Mouse (Mus musculus) forebrain, embryonic 12.5 days (tissue): ENCODE data around the gene C1qtnf6. TPM values are rescaled to one million over a fixed set of nuclear protein-coding genes. Genes with fewer than 3 reads are reported as not detected.

Experiments
- ATAC-seq: fragments of 200-750 bp; cut with Nextera tagmentation; 2 replicates; pipeline ENCODE4 v1.8.0; 2017; ENCODE audit warnings: moderate TSS enrichment; ENCODE audit not compliant: low FRiP score
- H3K27ac ChIP-seq: fragments of 300-500 bp; sonication (generic); 2 replicates; pipeline ENCODE4 v1.5.1; 2016; ENCODE audit warnings: mild to moderate bottlenecking
- H3K27me3 ChIP-seq: fragments of 300-500 bp; sonication (generic); 2 replicates; pipeline ENCODE4 v1.6.1; 2016; ENCODE audit warnings: mild to moderate bottlenecking
- H3K36me3 ChIP-seq: fragments of 300-500 bp; sonication (generic); replicated peaks from 2 replicates; pipeline ENCODE4 v1.6.1; 2016; ENCODE audit warnings: mild to moderate bottlenecking
- H3K4me1 ChIP-seq: fragments of 300-500 bp; sonication (generic); 2 replicates; pipeline ENCODE4 v1.6.1; 2016
- H3K4me2 ChIP-seq: fragments of 300-500 bp; sonication (generic); 2 replicates; pipeline ENCODE4 v1.6.1; 2016; ENCODE audit warnings: mild to moderate bottlenecking, moderate library complexity
- H3K4me3 ChIP-seq: fragments of 300-500 bp; sonication (generic); replicated peaks from 2 replicates; pipeline ENCODE4 v1.5.1; 2016; ENCODE audit warnings: mild to moderate bottlenecking
- H3K9ac ChIP-seq: fragments of 300-500 bp; sonication (generic); 2 replicates; pipeline ENCODE4 v1.6.1; 2016; ENCODE audit warnings: mild to moderate bottlenecking
- H3K9me3 ChIP-seq: fragments of 300-500 bp; sonication (generic); 2 replicates; pipeline ENCODE4 v1.6.1; 2016
- WGBS: fragments of 180-500 bp; shearing (Covaris S2); methylation state at CpG from one replicate; pipeline ENCODE4 v1.1.7; 2016; 5-methylcytosine and 5-hydroxymethylcytosine counted together
- polyA plus RNA-seq: library from polyadenylated mRNA; unstranded; fragments of >200 nt; fragmentation: Nextera tagmentation; extraction: Ambion mirVana; gene quantifications from 2 replicates; pipeline ENCODE4 v1.2.1, GENCODE M21; 2016

Gene C1qtnf6
- polyA plus RNA-seq, 1 experiment from 2014 or later, result 7.6 TPM

DNA sequence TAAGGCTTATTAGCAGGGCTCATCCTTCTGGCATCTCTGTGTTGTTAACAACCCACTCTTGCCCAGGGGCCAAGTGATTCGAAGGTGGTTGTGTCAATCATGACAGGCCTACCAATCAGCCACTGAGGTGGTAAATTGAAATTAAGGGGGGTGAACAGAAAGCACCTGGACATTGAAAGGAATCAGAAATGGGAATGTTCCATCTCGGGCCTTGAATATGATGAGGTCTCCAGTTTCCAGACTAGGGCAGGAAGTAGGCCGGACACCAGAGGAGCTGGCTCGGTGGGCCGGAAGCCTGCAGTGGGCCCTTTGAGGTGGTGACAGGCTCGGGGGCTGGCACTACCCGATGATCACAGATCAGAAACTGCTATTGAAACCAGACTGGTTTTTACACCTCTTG is 3.2 kb downstream of the C1qtnf6 start:
- peaks cover 27% of the 10 kb centered on the region for H3K4me1 ChIP-seq
- no peak overlapping the region for H3K9ac ChIP-seq
- no peaks in the 10 kb centered on the region for H3K36me3 ChIP-seq
- H3K4me3 ChIP-seq, result no peak overlapping the region
- H3K27me3 ChIP-seq, result peaks cover 17% of the 10 kb centered on the region
- H3K9me3 ChIP-seq, result no peaks in the 10 kb centered on the region
- no peak overlapping the region for H3K27ac ChIP-seq
- no peak for ATAC-seq
- H3K4me2 ChIP-seq, result no peak overlapping the region
- 85% methylated on average over 7 of the region's 7 CpGs for WGBS

DNA sequence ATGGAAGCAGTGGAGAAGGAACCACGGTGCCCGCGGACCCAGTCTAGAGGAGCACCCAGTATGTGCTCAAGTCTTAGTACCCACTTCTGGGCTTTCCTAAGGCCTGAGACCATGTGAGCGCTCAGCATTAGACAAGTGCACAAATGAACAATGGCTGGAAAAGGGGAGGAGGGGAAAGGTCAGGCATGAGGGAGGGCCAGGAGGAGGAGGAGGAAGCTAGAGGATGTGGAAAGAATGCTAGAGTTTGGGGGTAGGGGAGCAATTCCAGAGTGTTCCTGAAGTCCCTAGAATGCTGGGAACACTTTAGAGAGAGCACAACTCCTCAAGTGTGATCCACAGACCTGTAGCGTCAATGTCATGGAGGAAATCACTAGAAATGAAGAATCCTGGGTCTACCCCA is 7.1 kb downstream of the C1qtnf6 start:
- Histone ChIP-seq H3K36me3 (no peaks in the 10 kb centered on the region), H3K4me1 (peaks cover 6% of the 10 kb centered on the region), H3K9me3 (no peaks in the 10 kb centered on the region), H3K27ac (no peak overlapping the region), H3K4me3 (no peak overlapping the region), H3K27me3 (no peaks in the 10 kb centered on the region), H3K4me2 (no peak overlapping the region), H3K9ac (no peak overlapping the region)
- 80% methylated on average over 5 of the region's 5 CpGs for WGBS
- no peak for ATAC-seq

DNA sequence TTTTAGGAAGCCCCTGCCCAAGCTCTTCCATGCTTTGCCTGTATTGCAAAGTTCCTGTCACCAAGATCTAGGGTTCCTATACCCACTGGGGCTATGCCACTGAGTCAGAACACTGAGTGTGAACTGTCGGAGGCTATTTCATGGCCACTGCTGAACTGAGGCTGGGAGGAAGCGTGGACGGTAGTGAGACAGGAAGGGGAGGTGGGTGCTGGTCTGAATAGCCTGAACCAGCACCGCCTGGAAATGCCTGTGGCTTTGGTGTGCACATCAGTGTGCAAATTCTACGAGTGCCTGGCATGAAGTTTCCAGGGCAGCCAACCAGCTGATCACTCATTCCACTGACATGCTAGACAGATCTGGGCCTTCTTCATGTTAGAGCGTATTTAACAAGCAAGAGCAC is 9.3 kb downstream of the C1qtnf6 start:
- WGBS, result 84% methylated on average over 6 of the region's 6 CpGs
- Histone ChIP-seq H3K27me3 (no peaks in the 10 kb centered on the region), H3K9me3 (no peaks in the 10 kb centered on the region), H3K9ac (no peak overlapping the region), H3K4me3 (no peak overlapping the region), H3K4me2 (no peak overlapping the region), H3K36me3 (no peaks in the 10 kb centered on the region), H3K27ac (no peak overlapping the region), H3K4me1 (no peaks in the 10 kb centered on the region)
- no peak for ATAC-seq

DNA sequence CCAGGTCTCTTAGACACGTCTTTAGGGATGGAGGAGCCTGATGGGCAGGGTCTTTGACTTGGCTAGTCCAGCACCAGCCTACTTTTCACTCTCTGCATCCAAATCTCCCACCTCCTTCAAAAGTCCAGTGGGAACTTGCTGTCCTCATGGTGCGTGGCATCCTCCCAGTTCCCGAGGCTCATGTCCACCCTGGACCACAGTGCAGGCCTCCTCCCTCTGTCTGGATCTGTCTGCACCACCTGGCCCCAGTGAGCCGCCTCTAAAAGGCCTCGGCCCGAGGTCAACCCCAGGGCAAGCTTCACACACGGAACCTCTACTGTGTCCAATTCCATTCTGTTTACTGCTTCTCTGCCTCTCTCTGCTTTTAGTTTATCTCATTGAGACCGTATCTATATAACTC is 9.9 kb downstream of the C1qtnf6 start:
- ATAC-seq, result no peak
- Histone ChIP-seq H3K36me3 (no peaks in the 10 kb centered on the region), H3K4me3 (no peak overlapping the region), H3K9me3 (no peaks in the 10 kb centered on the region), H3K9ac (no peak overlapping the region), H3K4me2 (no peak overlapping the region), H3K27me3 (no peaks in the 10 kb centered on the region), H3K27ac (no peak overlapping the region), H3K4me1 (no peaks in the 10 kb centered on the region)
- WGBS, result 75% methylated on average over 8 of the region's 8 CpGs

DNA sequence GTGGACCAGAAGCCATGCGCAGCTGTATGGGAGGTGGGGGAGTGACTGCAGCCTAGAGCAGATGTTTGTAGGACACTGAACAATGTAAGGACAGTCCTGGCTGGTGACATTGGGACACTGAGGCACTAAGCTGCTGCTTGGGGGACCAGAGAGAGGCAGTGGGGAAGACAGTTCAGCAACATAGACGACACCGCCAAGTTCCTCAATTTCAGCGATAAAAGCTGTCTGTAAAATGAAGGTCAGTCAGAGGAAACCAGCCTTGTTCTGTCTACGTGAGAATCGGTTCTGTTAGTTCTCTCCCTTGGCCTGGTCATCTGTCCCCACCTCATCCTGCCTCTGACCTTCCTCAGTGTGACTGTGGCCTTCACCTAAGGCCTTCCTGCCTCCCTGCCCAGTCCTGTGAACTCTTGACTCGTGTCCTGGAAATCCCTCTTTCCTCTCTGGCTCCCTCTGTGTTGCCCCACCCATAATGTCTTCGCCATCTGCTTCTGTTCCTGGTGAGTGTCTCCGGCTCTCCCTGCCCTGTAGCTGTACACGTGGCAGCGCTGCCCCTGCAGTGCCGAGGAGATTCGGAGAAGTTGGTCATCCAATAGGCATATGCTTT is 11.0 kb downstream of the C1qtnf6 start:
- Histone ChIP-seq H3K9me3 (no peaks in the 10 kb centered on the region), H3K4me1 (no peaks in the 10 kb centered on the region), H3K27me3 (no peaks in the 10 kb centered on the region), H3K4me2 (no peak overlapping the region), H3K27ac (no peak overlapping the region), H3K9ac (no peak overlapping the region), H3K4me3 (no peak overlapping the region), H3K36me3 (no peaks in the 10 kb centered on the region)
- 76% methylated on average over 13 of the region's 13 CpGs for WGBS
- no peak for ATAC-seq

DNA sequence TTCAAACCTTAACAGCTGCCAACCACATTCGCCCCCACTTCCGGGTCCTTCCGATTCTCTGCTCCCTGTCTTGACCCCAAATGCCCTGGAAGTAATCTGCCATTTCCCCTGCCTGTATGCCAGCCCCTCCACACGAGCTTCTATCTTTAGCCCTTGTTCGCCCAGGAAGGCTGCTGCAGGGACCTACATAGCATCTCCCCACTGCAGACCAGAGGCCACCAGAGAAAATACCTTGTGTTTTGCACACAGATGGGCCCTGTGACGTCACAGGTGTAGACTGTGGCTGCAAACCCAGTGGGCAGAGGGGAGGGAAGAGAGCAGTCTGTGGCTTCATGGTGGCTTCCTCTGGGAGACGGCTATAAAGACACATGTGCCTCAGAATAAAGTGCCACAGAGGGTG is 13.0 kb downstream of the C1qtnf6 start:
- WGBS, result 69% methylated on average over 7 of the region's 7 CpGs
- Histone ChIP-seq H3K27me3 (no peaks in the 10 kb centered on the region), H3K4me2 (no peak overlapping the region), H3K4me3 (no peak overlapping the region), H3K4me1 (no peaks in the 10 kb centered on the region), H3K9me3 (no peaks in the 10 kb centered on the region), H3K9ac (no peak overlapping the region), H3K36me3 (no peaks in the 10 kb centered on the region), H3K27ac (no peak overlapping the region)
- no peak for ATAC-seq

DNA sequence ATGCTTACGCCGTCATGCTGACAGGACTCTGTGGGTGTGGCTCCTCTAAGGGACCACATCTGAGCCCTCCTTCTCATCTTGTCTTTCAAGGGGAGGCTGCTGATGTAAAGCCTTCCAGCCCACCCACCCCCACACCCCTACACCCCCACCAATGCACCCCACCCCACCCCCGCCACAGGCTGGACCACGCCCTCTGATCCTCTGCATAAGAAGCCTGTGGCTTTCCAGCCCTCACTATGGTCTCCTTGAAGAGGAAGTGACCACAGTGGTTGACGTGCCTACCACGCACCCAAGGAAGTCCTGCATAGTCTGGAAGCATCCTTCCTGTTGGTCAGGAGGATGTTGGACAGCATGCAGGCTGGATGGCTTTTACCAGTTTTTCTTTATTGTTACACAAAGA is 15.5 kb downstream of the C1qtnf6 start:
- H3K4me1 ChIP-seq, result no peaks in the 10 kb centered on the region
- no peaks in the 10 kb centered on the region for H3K9me3 ChIP-seq
- 77% methylated on average over 6 of the region's 6 CpGs for WGBS
- no peak overlapping the region for H3K4me2 ChIP-seq
- no peak overlapping the region for H3K27ac ChIP-seq
- no peak overlapping the region for H3K9ac ChIP-seq
- no peak for ATAC-seq
- H3K36me3 ChIP-seq, result no peaks in the 10 kb centered on the region
- H3K27me3 ChIP-seq, result no peaks in the 10 kb centered on the region
- H3K4me3 ChIP-seq, result no peak overlapping the region

DNA sequence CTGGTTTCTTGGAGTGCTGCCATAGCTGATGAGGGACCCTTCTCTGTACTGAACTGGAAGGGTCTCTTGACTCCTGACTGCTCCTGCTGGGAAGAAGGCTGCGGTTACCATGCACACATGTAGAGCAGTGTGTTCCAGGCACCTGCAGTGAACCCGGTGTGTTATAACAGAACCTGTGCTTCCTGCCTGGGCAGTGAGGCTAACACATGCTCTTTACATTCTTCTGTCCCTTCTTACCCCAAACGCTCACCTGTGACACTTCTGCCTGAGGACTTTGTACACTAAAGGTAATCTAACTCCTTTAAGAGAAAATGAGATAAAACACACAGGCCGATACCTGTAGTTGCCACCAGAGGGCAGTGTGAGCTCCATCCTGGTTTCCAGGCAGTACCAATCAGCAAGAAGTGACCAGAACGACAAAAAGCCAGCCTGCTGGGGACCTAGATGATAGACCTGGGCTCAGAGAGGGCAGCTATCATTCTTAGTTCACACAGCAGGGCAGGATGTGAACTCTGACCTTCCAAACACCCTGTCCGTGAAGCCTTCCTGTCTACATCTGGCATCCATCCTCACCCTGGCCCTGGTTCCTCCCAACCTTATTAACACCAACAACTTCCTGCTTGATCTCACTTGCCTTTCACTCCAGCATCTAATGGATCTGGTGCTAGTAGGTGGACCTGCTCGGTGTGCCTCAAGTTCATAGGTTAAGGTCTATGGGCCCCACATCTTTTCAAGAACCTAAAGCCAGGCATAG is 16.6 kb downstream of the C1qtnf6 start:
- Histone ChIP-seq H3K36me3 (no peaks in the 10 kb centered on the region), H3K4me3 (no peak overlapping the region), H3K4me2 (no peak overlapping the region), H3K27ac (no peak overlapping the region), H3K27me3 (no peaks in the 10 kb centered on the region), H3K9ac (no peak overlapping the region), H3K4me1 (peaks cover 7% of the 10 kb centered on the region), H3K9me3 (no peaks in the 10 kb centered on the region)
- peak; percentile 55; the same call in 1 of the 2 replicates for ATAC-seq
- WGBS, result 32% methylated on average over 7 of the region's 7 CpGs

DNA sequence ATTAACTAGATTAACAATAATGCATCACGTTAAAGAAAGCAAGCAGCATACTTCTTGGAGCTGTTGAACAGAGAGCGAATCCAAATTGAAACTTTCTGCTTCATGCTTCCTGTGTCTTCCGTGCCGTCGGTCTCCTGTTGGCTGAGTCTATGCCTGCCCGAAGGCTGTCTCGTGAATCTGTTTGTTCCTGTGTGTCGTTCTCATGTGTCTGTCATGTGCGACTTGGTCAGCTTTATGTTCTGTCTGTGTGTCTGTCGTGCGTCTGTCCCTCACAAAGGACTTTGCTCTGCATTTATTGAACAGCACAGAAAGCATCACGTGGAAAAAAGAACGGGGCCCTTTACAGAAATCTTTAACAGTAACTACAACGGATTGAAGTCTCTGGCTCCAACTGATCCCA is 18.2 kb downstream of the C1qtnf6 start:
- H3K9ac ChIP-seq, result no peak overlapping the region
- no peaks in the 10 kb centered on the region for H3K9me3 ChIP-seq
- WGBS, result 88% methylated on average over 14 of the region's 14 CpGs
- H3K36me3 ChIP-seq, result no peaks in the 10 kb centered on the region
- ATAC-seq, result no peak
- H3K4me2 ChIP-seq, result no peak overlapping the region
- H3K4me3 ChIP-seq, result no peak overlapping the region
- H3K27me3 ChIP-seq, result no peaks in the 10 kb centered on the region
- no peak overlapping the region for H3K27ac ChIP-seq
- H3K4me1 ChIP-seq, result peaks cover 7% of the 10 kb centered on the region

DNA sequence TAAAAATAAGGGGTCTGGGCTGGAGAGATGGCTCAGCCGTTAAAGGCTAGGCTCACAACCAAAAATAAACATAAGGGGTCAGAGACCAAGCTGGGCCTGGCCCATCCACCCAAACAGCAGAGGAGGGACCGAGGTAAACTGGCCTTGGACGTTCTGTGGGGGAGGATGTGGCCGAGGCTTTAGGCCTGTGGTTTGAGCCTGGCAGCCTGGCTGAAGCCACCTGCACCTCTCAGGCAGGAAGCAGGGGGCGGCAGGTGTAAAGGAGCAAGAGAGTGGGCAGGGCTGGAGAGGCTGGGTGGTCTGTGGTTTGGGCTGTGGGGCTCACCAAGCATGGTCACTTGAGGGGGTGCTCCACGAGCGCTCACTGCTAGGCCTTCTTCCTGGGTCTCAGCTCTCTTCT is 19.3 kb downstream of the C1qtnf6 start:
- H3K9ac ChIP-seq, result no peak overlapping the region
- ATAC-seq, result no peak
- no peaks in the 10 kb centered on the region for H3K27me3 ChIP-seq
- 88% methylated on average over 7 of the region's 7 CpGs for WGBS
- no peak overlapping the region for H3K4me2 ChIP-seq
- H3K36me3 ChIP-seq, result no peaks in the 10 kb centered on the region
- no peak overlapping the region for H3K4me3 ChIP-seq
- H3K27ac ChIP-seq, result no peak overlapping the region
- H3K9me3 ChIP-seq, result no peaks in the 10 kb centered on the region
- peaks cover 7% of the 10 kb centered on the region for H3K4me1 ChIP-seq

DNA sequence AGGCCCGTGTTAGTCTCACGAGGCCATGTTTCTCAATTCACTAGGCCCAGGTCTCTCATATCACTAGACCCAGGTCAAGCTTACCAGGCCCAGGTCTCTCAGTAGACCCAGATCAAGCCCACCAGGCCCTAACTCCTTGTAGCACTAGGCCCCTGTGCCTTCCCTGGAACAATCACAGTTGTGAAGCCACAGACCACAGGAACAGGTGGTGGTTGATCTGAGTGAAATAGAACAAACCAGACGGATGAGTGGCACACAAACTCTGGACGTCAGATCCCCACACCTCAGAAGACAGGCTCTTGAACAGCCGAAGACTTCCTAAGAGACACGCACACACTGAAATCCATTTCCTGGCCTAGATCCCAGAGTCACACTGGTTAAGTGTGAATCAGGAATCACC is 20.5 kb downstream of the C1qtnf6 start:
- Histone ChIP-seq H3K4me3 (no peak overlapping the region), H3K4me2 (no peak overlapping the region), H3K9ac (no peak overlapping the region), H3K27ac (no peak overlapping the region), H3K4me1 (peaks cover 7% of the 10 kb centered on the region), H3K27me3 (no peaks in the 10 kb centered on the region), H3K9me3 (no peaks in the 10 kb centered on the region), H3K36me3 (no peaks in the 10 kb centered on the region)
- 91% methylated on average over 6 of the region's 6 CpGs for WGBS
- no peak for ATAC-seq

DNA sequence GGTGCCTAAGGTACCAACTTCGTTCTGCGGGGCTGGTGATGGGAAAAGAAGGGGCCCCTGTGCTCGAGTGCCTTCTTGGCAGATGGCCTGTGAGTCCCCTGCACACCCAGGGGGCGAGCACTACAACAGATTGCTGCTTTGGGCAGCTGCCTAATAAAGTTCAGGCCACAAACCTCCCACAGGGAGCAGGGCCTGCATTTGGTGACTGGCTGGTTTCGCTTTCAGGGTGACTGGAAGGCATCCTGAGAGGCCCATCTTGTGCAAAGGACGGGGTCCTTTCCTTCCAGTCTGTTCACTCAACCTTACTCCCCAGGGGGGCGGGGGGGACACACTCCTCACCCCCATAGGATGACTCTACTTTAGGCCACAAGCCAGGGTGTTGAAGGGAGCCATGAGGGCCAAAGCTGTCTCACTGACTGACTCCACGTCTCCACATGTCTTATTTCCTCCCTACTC is 21.1 kb downstream of the C1qtnf6 start:
- H3K27me3 ChIP-seq, result no peaks in the 10 kb centered on the region; the same call in 1 of the 2 replicates
- H3K4me2 ChIP-seq, result no peak overlapping the region
- no peaks in the 10 kb centered on the region for H3K9me3 ChIP-seq
- H3K27ac ChIP-seq, result no peak overlapping the region
- no peaks in the 10 kb centered on the region for H3K36me3 ChIP-seq
- WGBS, result 75% methylated on average over 8 of the region's 8 CpGs
- H3K4me3 ChIP-seq, result no peak overlapping the region
- H3K9ac ChIP-seq, result 0 out of 2 replicates have a peak overlapping the region, but pooled peaks have one; percentile 13
- peaks cover 7% of the 10 kb centered on the region for H3K4me1 ChIP-seq
- ATAC-seq, result no peak

DNA sequence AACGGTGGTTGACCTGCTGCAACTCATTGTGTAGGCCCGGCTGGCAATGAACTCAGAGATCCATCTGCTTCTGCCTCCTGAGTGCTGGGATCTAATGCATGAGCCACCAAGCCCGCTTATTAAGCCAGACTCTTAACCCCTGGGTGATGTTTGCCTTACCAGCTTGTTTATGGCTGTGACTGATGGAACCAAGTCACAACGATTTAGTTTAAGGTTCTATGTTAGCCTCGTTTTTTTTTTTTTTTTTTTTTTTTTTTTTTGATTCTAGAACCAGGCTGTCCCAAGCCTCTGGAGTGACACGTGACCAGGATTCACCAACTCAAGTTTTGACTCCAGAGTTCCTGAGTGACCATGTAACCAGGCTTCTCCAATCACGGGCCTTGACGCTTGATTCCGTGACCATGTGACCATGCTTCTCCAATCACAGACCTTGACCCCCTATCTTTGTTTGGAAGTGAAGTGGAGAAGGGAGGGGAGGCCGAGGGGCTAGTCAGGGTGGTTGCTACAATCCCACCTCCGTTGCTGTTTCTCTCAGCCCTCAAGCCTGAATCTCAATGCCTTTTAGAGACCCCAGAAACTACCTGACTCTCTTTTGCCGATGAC is 21.8 kb downstream of the C1qtnf6 start:
- Histone ChIP-seq H3K36me3 (no peaks in the 10 kb centered on the region), H3K4me2 (no peak overlapping the region), H3K27ac (no peak overlapping the region), H3K27me3 (no peaks in the 10 kb centered on the region; the same call in 1 of the 2 replicates), H3K9ac (no peak overlapping the region), H3K4me3 (no peak overlapping the region), H3K4me1 (peaks cover 7% of the 10 kb centered on the region), H3K9me3 (no peaks in the 10 kb centered on the region)
- 45% methylated on average over 12 of the region's 12 CpGs for WGBS
- no peak for ATAC-seq
